Mouse (Mus musculus) T-helper 2 cell (primary cell): ENCODE results near the gene Trat1.

ENCODE experiments used
- in situ Hi-C: fragments of 300-600 bp; cut with MboI, MseI; formaldehyde crosslinking; loops from one replicate; pipeline ENCODE4 v1.15.1; 2025; ENCODE audit warnings: high pct_unique_total_duplicates

Gene Trat1

DNA sequence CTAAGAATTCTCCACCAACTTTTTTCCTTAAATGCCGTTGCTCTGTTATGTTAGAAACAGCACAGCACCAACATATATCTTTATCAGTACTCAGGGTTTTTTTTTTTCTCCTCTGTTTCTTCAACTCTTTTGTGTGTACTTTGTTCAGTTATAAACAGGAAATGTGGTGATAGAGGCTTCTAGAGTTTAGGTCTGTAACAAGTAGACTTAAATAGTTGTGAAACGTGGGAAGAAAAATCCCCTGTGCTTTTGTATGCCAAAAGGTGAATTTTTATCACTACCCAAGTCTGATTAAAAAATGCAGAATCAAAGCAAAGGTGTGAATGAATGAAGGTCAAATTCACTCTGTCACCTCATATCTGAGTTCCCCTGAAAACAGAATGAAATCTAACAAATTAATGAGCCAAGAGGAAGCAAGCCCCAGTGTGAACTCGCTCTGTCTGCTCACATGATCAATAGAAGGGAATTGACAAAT, at the start of gene Trat1:
Gene Trat1, minus strand, starts transcription at position 51 of the 475 bp plus-strand sequence.
- in situ Hi-C loops: loop anchor here (25.0 kb wide), 1 partner anchor 1015 kb away; no protein-coding TSS in a partner anchor

- in situ Hi-C loops: loop anchor here (10.0 kb wide), 1 partner anchor 224 kb away; no protein-coding TSS in a partner anchor
Observed at GRCm38 (mm10) chr16:48818524-48818923, 46.7 kb upstream of the Trat1 start.

GRCm38 (mm10) chr16:48816695-48817094, 44.9 kb upstream of the Trat1 start, which contains the start of gene Retnlb:
TSS of gene Retnlb (plus strand) at chr16:48816856.
- in situ Hi-C loops: loop anchor here (10.0 kb wide), 1 partner anchor 222 kb away; no protein-coding TSS in a partner anchor

- in situ Hi-C loops: loop anchor here (10.0 kb wide), 1 partner anchor 217 kb away; no protein-coding TSS in a partner anchor
Observed at GRCm38 (mm10) chr16:48811881-48812436, 40.1 kb upstream of the Trat1 start.

DNA sequence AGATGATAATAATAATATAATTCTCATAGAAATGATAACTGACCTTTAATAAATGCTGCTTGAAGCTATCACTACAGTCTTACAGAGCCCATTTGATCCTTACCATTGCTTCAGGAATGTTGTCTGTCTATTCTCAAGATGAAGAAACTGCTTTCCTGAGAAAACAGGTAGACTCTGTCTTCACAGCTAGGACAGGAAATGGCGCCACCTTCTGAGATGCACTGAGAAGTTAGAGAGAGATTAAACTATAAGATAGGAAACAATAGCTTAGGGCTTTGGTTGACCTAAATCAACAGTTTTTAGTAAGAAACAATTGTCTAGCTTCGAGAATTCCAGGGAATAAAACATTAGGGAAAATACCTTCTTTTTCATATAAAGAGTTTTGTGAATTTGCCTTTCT, 37.6 kb upstream of the Trat1 start:
- in situ Hi-C loops: no loop called here

DNA sequence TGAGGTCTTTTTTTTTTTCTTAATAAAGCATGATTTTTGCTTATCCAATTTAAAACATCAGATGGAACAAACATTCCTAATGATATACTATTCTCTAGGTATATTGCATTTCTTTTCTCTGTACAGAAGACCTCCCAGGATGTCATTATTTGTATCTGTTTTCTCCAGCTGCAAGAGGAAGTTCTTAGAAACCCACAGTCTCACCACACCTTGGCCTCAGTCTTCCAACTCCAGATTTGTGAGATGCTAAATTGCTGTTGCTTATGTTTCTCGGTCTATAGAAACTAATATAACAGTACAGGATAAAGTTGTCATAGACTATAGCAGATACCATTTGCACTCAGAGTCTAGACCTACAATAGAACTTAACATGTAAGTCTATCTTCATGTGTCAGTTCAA, 34.7 kb upstream of the Trat1 start:
- in situ Hi-C loops: no loop called here

DNA sequence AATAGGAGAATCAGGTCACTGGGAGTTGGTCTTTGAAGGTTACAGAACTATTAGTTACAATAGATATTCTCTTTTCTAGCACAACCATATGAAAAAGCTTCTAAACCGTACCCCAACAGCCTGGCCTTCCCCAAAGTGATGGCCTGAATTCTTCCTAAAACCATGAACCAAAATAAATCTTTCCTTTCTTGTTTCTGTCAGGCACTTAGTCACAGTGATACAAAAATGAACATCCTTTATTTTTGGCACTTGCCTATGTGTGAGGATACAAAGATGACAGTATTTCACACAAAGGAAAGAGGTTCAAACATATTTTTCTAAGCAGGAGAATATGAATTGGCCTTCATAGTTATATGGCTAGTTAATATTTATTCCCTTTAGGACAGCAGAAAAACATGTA, 33.6 kb upstream of the Trat1 start:
- in situ Hi-C loops: no loop called here

DNA sequence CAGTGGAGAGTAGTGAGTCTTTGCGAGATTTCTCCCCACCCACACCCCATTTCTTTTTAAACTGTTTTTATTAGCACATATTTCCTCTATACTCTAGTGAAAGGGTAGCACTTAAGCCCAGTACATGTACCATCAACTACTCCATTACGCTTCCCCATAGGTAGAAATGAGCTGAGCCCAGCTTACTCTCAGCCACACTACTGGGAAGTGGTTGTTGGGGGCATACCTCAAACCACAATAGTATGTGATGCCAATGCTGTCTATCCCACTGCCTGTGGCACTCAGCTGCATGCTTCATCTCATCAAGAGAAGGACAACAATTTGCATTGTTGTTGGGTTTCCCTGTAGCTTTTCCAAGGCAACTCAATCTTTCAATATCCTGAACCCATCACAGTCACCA, 29.1 kb upstream of the Trat1 start:
- in situ Hi-C loops: no loop called here

DNA sequence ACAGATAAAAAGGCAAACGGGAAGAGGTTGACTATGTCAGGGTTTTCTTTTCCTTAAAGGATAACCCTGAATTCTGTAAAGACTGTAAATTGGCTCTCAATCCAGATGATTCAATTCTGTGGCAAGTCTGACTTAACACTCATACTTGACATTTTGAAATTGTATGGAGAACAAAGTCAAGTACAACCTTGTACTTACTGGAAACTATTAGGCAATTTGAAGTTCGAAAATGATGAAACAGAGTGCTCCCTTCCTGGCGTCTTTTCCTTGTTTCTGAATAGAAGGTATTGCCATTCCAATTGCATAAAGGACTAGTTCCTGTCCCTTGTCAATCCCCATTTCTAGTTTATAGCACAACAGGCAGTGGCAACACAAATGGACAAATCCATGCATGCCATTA, 27.6 kb upstream of the Trat1 start:
- in situ Hi-C loops: no loop called here

GRCm38 (mm10) chr16:48798285-48798684, 26.5 kb upstream of the Trat1 start:
- in situ Hi-C loops: no loop called here

DNA sequence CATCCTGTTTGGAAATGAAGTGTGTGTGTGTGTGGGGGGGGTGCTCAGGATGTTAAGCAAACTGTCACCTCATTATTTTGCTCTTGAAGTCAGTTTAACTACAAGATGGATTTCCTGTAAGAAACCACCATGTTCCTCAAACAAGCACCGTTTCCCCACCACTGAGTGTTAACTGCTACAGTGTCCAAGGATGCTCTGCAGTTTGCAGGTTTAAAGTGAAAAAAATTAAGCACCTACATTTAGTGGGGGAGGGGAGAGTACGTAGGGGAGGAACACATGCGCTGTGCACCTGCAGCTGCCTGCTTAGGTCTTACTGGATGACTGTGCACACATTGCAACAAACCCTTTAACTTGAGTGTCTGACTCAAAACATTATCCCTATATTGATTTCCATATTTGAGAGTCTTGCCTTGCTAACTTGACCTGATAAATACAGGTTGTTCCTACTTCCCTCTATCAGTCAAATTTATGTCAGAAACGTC, 16.9 kb upstream of the Trat1 start:
- in situ Hi-C loops: no loop called here

DNA sequence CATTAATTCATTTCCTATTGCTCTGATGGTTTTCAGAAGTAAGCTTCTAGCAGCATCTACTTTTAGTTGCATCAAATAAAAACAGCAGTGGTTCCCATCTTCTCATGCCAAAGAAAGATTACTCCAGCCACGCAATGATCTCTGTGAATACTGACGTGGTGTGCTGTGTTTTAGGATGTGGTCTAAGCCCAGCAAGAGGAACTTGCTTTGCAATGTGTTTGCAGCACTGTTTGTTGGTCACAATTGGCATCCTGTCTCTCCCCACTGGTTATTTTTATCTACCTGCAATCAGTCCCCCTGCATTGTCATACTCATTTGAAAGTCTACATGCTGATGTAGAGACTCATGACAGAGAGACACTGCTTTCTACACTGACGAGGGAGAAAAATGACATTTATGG, 14.4 kb upstream of the Trat1 start:
- in situ Hi-C loops: no loop called here

DNA sequence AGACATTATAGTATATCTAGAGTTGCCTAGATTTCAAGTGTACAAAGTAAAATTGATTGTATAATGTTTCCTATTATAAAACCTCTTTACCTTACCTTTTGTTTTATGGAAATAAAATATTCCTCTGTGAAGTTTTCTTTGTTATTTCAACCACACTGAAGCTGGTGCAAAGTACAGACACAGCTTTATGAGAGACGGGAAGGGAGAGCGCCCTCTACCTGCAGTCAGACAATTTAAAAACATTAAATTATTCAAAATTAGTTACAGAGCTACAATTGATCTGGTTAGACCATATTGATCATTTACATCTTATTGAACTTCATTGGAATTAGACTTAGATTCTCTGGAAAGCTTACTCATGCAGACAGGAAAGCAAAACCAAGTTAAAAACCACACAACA, 5.4 kb upstream of the Trat1 start:
- in situ Hi-C loops: no loop called here

DNA sequence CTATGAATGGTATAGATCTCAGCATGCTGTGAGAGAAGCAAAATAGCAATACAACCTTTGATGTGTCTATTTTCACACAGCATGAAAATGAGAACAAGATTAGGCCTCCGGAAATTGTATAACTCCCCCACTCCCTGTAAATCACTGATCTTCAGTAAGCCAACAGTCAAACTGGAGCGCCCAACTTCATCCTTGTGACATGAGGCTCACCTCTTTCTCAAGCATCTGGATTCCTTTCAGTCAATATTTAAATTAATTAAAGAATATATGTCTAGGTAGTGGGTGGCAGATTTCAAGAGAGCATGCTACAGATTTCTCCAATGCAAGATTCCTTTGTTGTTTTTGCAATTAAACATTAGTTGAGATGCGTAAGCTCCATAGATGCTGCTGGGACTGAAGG, 2.6 kb downstream of the Trat1 start:
- in situ Hi-C loops: loop anchor here (25.0 kb wide), 1 partner anchor 1018 kb away; no protein-coding TSS in a partner anchor

GRCm38 (mm10) chr16:48760643-48761481, 11.0 kb downstream of the Trat1 start:
- in situ Hi-C loops: loop anchor here (25.0 kb wide), 1 partner anchor 1026 kb away; no protein-coding TSS in a partner anchor

GRCm38 (mm10) chr16:48750145-48750827, 21.5 kb downstream of the Trat1 start:
- in situ Hi-C loops: loop anchor here (25.0 kb wide), 1 partner anchor 1037 kb away; no protein-coding TSS in a partner anchor

DNA sequence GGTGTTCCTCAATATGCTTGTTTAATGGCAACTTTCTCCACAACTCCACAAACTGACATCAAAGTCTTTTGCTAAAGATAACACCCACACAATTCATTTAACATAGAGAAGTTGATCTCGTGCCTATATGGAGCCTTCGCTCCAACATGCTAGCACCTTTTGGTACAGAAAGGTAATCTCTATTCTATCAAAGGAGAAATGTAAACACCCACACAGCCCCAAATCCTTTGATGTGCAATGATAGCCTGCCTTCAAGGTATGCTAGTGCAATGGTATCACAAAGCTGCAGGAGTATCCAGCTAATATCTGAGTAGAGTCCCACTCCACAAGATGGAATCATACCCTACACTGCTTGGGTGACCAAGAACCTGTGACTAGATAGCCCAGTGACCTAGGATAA, 26.4 kb downstream of the Trat1 start:
- in situ Hi-C loops: loop anchor here (10.0 kb wide), 1 partner anchor 81 kb away; no protein-coding TSS in a partner anchor

GRCm38 (mm10) chr16:48745011-48745410, 26.8 kb downstream of the Trat1 start:
- in situ Hi-C loops: loop anchor here (10.0 kb wide), 1 partner anchor 80 kb away; no protein-coding TSS in a partner anchor

GRCm38 (mm10) chr16:48741549-48741948, 30.3 kb downstream of the Trat1 start:
- in situ Hi-C loops: loop anchor here (10.0 kb wide), 1 partner anchor 77 kb away; no protein-coding TSS in a partner anchor

- in situ Hi-C loops: loop anchor here (10.0 kb wide), 1 partner anchor 75 kb away; no protein-coding TSS in a partner anchor
Observed at GRCm38 (mm10) chr16:48739974-48740373, 31.8 kb downstream of the Trat1 start.

DNA sequence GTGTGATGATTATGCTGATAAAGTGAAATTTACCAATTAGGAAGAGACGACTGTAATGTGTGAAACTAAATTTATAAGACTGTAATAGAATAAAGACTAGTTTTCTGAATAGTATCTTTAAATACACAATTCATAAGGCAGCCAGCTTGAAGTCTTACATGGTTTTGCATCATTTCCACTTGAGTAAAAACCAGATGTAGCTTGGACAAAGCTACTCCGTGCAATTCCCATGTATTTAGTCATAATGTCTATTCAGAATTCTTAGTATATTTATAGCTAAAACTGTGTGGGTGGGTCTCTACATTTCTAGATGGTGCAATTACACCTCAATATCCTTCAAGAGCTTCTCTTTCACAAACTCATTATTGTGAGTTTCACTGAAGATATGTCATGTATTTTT, 33.4 kb downstream of the Trat1 start:
- in situ Hi-C loops: no loop called here
